Mouse (Mus musculus) lung, embryonic 16.5 days (tissue): ENCODE results near the gene Kbtbd4. TPM values are rescaled to one million over a fixed set of nuclear protein-coding genes. Genes with fewer than 3 reads are reported as not detected.

Source experiments
- ATAC-seq: fragments of 200-750 bp; cut with Nextera tagmentation; 2 replicates; pipeline ENCODE4 v1.8.0; 2017; ENCODE audit warnings: low read depth, mild to moderate bottlenecking, moderate library complexity
- H3K27ac ChIP-seq: fragments of 300-500 bp; sonication (generic); 2 replicates; pipeline ENCODE4 v1.5.1; 2014; ENCODE audit warnings: mild to moderate bottlenecking, control low read depth, low read length
- H3K27me3 ChIP-seq: fragments of 300-500 bp; sonication (generic); 2 replicates; pipeline ENCODE4 v1.6.1; 2014; ENCODE audit warnings: low read depth, low read length, mixed read lengths; ENCODE audit not compliant: control insufficient read depth, insufficient read depth
- H3K36me3 ChIP-seq: fragments of 300-500 bp; sonication (generic); 2 replicates; pipeline ENCODE4 v1.6.1; 2014; ENCODE audit warnings: low read length; ENCODE audit not compliant: control insufficient read depth, insufficient read depth
- H3K4me1 ChIP-seq: fragments of 300-500 bp; sonication (generic); replicated peaks from 2 replicates; pipeline ENCODE4 v1.6.1; 2014; ENCODE audit warnings: low read length, mixed read lengths; ENCODE audit not compliant: control insufficient read depth, insufficient read depth
- H3K4me2 ChIP-seq: fragments of 300-500 bp; sonication (generic); 2 replicates; pipeline ENCODE4 v1.6.1; 2014; ENCODE audit warnings: low read depth, low read length, control low read depth
- H3K4me3 ChIP-seq: fragments of 300-500 bp; sonication (generic); 2 replicates; pipeline ENCODE4 v1.5.1; 2014; ENCODE audit warnings: mild to moderate bottlenecking, low read length, control low read depth
- H3K9ac ChIP-seq: fragments of 300-500 bp; sonication (generic); 2 replicates; pipeline ENCODE4 v1.6.1; 2014; ENCODE audit warnings: low read length, control low read depth
- H3K9me3 ChIP-seq: fragments of 300-500 bp; sonication (generic); 2 replicates; pipeline ENCODE4 v1.6.1; 2016; ENCODE audit warnings: low read length; ENCODE audit not compliant: control insufficient read depth
- WGBS: fragments of 180-500 bp; shearing (Covaris S2); extraction: QIAGEN DNeasy Blood & Tissue Kit; methylation state at CpG from one replicate; pipeline ENCODE4 v1.1.7; 2014; 5-methylcytosine and 5-hydroxymethylcytosine counted together
- polyA plus RNA-seq: library from polyadenylated mRNA; unstranded; fragments of >200 nt; fragmentation: Nextera tagmentation; extraction: Ambion mirVana; gene quantifications from 2 replicates; pipeline ENCODE4 v1.2.1, GENCODE M21; 2015

Gene Kbtbd4
- polyA plus RNA-seq, 1 experiment from 2014 or later: 36.5 TPM

DNA sequence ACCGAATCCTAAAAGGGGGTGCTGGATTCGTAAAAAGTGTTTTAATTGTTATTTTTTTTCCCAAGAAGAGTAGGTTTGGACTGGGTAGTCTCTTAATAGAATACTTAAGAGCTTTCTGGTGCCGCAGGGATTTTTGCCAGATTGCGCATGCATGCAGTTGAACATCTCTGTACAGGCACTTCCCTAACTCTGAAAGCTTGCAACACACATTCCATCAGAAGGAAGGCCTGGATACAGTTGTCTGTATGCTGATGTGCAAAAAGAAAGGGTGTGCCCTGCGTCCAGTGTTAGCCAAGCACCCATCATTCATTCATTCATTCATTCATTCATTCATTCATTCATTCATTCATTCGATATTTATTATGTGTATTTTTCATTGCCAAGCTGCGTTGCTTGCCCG is 35.2 kb downstream of the Kbtbd4 start:
- ATAC-seq: peak; percentile 21; the same call in 1 of the 2 replicates
- 36% methylated on average over 8 of the region's 8 CpGs for WGBS
- peak overlapping the region; percentile 89 for H3K27ac ChIP-seq

DNA sequence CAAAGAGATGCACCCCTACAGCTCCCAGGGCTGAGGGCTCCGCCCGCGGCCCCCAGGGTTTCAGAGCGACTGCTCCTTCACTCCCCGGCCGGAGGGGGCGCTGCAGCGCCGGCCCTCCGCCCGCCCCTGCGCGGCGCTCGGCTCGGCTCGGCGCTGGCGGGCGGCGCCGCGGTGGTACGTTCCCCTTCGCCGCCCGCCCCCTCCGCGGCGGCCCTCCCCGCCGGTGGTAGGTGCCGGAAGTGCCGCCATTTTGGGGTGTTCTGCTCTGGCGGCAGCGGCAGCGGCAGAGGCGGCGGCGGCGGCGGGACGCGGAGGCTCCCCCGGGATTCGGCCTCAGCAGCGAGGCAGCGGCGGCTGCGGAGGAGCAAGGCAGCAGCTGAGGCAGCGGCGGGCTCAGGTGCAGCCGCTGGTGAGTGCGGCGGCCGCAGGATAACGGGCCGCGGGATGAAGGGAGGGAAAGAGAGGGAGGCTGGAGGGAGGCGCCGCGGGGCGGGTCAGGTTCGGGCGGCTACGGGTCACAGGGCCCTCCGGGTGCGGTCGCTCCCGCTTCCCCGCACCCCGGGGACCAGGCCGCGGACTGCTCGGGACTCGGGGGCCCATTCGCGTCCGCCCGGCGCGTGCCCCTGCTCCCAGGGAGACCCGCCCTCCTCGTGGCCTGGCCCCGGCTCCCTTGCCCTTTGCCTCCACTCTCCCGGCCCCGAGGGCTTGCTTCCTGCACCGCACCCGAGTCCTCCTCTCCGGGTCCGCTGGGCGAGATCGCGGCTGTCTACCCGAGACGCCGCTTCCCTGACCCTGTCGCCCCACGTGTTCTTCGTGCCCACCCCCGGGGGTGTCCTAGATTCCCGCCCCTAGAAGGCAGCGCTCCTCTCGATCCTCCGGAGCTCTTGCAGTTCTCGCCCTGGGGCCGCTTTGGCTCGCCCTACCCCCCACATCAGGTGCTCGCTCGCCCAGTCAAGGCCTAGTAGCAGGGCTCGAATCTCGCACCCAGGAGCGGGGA is 36.0 kb downstream of the Kbtbd4 start, which contains the start of gene Celf1:
Gene Celf1 (plus strand): TSS at position 150 of the 997 bp plus-strand sequence.
- Histone ChIP-seq H3K36me3 (no peaks in the 10 kb centered on the region), H3K9me3 (no peaks in the 10 kb centered on the region), H3K4me3 (peak within 1 kb of the TSS; percentile 95), H3K4me1 (peaks cover 15% of the 10 kb centered on the region), H3K27ac (peak within 1 kb of the TSS; percentile 89), H3K27me3 (no peaks in the 10 kb centered on the region), H3K9ac (peak within 1 kb of the TSS; percentile 87), H3K4me2 (peak within 1 kb of the TSS; percentile 73)
- ATAC-seq: peak; percentile 98
- under 1% methylated on average over 106 of the region's 113 CpGs for WGBS

More for the DNA sequence above, 35.2 kb downstream of the Kbtbd4 start:
- Histone ChIP-seq H3K9me3 (no peaks in the 10 kb centered on the region), H3K4me3 (peak overlapping the region; percentile 95), H3K9ac (peak overlapping the region; percentile 87), H3K36me3 (no peaks in the 10 kb centered on the region), H3K4me2 (peak overlapping the region; percentile 73), H3K4me1 (peaks cover 15% of the 10 kb centered on the region), H3K27me3 (no peaks in the 10 kb centered on the region)

DNA sequence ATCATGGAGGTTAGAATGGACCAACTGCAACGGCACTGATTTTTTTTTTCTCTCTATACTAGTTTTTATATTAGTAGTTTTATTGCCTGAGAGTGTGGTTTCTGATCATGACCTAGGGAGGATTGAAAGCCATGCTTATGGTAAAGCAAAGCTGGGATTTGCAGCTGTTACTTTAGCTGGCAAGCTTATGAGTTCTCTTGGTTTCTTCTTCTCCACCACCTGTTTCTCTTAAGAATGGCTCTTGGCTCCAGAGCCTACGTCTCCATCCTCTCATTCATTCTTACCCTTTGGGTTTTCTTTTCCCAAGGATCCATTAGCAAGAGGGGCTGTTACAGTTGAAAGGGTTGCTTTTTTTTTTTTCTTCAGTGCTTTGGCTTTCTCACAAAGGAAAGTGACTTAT is 37.2 kb downstream of the Kbtbd4 start:
- Histone ChIP-seq H3K4me1 (peaks cover 15% of the 10 kb centered on the region), H3K9ac (no peak overlapping the region), H3K27me3 (no peaks in the 10 kb centered on the region), H3K9me3 (no peaks in the 10 kb centered on the region), H3K27ac (no peak overlapping the region), H3K4me3 (peak overlapping the region; percentile 95), H3K36me3 (no peaks in the 10 kb centered on the region), H3K4me2 (peak overlapping the region; percentile 73)
- WGBS: 47% methylated on average over 2 of the region's 2 CpGs
- ATAC-seq: no peak

DNA sequence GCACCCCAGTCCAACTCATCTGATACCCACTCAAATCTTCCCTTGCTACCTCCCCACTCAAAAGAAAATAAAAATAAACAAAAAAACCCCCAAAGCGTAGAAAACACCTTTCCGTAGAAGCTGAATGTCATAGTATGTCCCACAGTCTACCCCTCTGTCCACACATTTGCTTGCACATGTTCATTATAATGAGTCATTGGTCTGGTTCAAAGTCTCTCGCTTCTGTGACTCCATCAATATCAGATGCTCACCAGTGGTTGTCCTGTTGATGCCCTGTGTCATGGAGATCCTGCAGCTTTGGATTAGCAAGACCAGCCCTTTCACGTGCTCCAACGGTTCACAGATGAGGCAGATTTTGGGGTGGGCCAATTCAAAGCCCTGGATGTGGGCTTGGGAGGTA is 45.6 kb downstream of the Kbtbd4 start:
- no peaks in the 10 kb centered on the region for H3K9me3 ChIP-seq
- H3K9ac ChIP-seq: no peak overlapping the region
- H3K27me3 ChIP-seq: no peaks in the 10 kb centered on the region
- H3K4me1 ChIP-seq: no peaks in the 10 kb centered on the region
- no peak overlapping the region for H3K4me2 ChIP-seq
- H3K36me3 ChIP-seq: 0 out of 2 replicates have a peak, but pooled peaks cover 2% of the 10 kb centered on the region
- 87% methylated on average over 5 of the region's 5 CpGs for WGBS
- H3K4me3 ChIP-seq: no peak overlapping the region
- no peak for ATAC-seq
- H3K27ac ChIP-seq: no peak overlapping the region

DNA sequence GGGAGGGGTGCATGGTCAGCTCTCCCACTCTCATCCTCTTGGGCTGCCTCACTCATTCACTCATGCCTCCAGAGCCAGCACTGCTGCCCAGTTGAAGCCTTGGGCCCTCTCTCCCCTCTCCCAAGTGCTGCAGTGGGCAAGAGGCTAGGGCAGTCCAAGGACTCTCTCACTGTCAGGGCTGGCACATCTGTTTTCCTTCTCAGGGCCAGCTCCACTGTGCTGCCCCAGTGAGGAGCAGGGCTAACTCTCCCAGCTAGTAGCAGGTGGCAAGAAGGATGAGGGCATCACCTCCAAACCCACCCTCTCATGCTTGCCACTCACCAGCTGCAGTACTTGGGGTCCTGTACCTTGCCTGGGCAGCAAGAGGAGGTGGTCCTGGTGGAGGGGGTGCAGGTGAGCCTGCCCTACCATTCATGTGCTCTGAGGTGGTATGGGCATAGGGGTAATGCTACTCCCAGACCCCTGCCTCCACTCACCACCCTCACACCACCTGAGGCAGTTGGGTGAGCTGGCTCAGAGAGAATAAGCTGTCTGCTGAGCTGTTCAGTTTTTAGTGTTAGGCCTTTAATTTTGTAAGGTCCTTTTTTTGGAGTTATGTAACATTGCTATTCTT is 46.1 kb downstream of the Kbtbd4 start:
- Histone ChIP-seq H3K4me1 (no peaks in the 10 kb centered on the region), H3K4me3 (no peak overlapping the region), H3K9me3 (no peaks in the 10 kb centered on the region), H3K27me3 (no peaks in the 10 kb centered on the region), H3K9ac (no peak overlapping the region), H3K27ac (no peak overlapping the region), H3K36me3 (0 out of 2 replicates have a peak, but pooled peaks cover 2% of the 10 kb centered on the region), H3K4me2 (no peak overlapping the region)
- ATAC-seq: no peak

DNA sequence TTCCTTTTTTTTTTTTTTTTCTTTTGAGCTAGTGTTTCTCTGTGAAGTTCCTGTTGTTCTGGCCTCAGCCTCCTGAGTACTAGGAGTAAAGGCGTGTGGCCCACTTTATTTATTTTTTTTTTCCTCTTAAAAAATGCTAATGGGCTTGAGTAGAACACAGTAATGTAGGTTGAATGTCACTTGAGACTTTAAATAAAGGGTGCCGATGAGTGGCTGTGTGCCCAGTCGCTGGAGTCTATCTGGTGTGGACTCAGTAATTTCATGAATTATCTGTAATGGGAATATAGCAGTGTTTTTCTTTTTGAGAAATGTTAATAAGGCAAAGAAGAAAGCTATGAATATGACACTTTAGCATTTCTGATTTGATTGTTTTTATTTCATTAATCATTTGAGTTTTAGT is 48.9 kb downstream of the Kbtbd4 start:
- no peak overlapping the region for H3K4me3 ChIP-seq
- no peak overlapping the region for H3K4me2 ChIP-seq
- no peaks in the 10 kb centered on the region for H3K27me3 ChIP-seq
- no peaks in the 10 kb centered on the region for H3K9me3 ChIP-seq
- 0 out of 2 replicates have a peak, but pooled peaks cover under 1% of the 10 kb centered on the region for H3K36me3 ChIP-seq
- H3K4me1 ChIP-seq: no peaks in the 10 kb centered on the region
- no peak for ATAC-seq
- no peak overlapping the region for H3K27ac ChIP-seq
- 47% methylated on average over 3 of the region's 3 CpGs for WGBS
- H3K9ac ChIP-seq: no peak overlapping the region

DNA sequence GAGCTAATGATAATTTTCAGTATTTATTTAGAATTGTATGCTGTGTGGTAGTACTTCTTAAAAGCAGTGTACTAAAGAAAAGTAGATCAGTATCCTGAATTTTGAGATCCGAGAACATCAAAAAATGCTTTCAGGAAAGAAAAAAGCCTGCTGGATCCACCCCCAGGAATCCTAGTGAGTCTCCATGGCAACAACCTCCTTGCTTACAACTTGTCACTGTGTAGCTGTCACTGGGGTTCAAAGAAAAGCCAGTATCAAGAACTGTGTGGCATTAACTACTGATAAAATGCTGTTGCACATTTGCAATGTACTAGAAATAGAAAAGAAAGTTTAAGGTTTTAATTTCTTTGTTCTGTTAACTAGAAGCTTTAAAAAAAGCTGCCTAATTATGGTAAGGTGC is 51.5 kb downstream of the Kbtbd4 start:
- Histone ChIP-seq H3K9ac (no peak overlapping the region), H3K27ac (no peak overlapping the region), H3K27me3 (no peaks in the 10 kb centered on the region), H3K4me3 (no peak overlapping the region), H3K36me3 (no peaks in the 10 kb centered on the region), H3K9me3 (no peaks in the 10 kb centered on the region), H3K4me2 (no peak overlapping the region), H3K4me1 (no peaks in the 10 kb centered on the region)
- 51% methylated on average over 1 of the region's 1 CpGs for WGBS
- ATAC-seq: no peak

DNA sequence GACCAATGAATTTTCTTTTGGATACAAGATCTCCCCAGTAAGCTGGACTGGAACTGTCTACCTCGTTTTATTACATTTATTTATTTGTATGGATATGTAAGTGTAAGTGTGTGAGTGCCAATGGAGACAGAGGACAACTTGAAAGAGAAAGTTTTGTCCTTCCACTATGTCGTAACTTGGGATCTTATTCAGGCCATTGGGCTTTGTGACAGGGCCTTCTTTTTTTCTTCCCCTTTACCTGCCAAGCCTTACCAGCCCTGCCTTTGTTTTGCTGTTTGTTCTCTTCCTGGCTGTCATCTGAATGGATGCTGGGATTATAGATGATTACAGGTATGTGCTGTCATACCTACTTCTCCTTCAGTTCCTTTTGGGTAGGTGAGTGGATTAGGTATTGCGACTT is 54.3 kb downstream of the Kbtbd4 start:
- Histone ChIP-seq H3K4me2 (no peak overlapping the region), H3K9ac (no peak overlapping the region), H3K4me1 (no peaks in the 10 kb centered on the region), H3K27me3 (no peaks in the 10 kb centered on the region), H3K27ac (no peak overlapping the region), H3K4me3 (no peak overlapping the region), H3K36me3 (no peaks in the 10 kb centered on the region), H3K9me3 (no peaks in the 10 kb centered on the region)
- ATAC-seq: no peak
- WGBS: 86% methylated on average over 3 of the region's 3 CpGs

DNA sequence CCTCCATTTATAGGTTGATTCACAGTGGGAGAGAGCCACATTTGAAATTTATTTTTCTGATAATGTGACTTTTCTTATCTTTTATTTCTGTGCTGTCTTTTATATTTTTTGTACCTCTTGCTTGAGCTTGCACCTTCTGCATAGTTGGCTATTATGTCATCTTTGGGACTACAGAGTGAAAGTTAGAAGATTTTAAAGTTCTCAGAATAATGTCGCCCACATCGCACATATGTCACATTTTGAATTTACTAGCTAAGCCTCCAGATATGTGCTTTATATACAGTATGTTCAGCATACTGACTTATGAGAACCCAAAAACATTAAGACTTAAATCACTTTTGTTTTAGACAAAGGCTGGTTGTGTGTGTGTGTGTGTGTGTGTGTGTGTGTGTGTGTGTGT is 55.5 kb downstream of the Kbtbd4 start:
- Histone ChIP-seq H3K9ac (no peak overlapping the region), H3K27ac (no peak overlapping the region), H3K4me2 (no peak overlapping the region), H3K4me1 (peaks cover 6% of the 10 kb centered on the region), H3K4me3 (no peak overlapping the region), H3K9me3 (no peaks in the 10 kb centered on the region), H3K27me3 (no peaks in the 10 kb centered on the region), H3K36me3 (no peaks in the 10 kb centered on the region)
- ATAC-seq: no peak
- 92% methylated on average over 2 of the region's 2 CpGs for WGBS
